Mouse (Mus musculus) embryonic fibroblast, embryonic 13.5 days (primary cell): ENCODE measurements around the gene Nup210l. TPM values are rescaled to one million over a fixed set of nuclear protein-coding genes. Genes with fewer than 3 reads are reported as not detected.

Experiments
- H3K27ac ChIP-seq: 2 replicates; pipeline ENCODE4 v1.5.1; 2012; ENCODE audit warnings: low read length, control low read depth, inconsistent platforms; ENCODE audit not compliant: insufficient read depth
- H3K4me1 ChIP-seq: 2 replicates; pipeline ENCODE4 v1.6.1; 2011; ENCODE audit warnings: low read length; ENCODE audit not compliant: control insufficient read depth, insufficient read depth
- H3K4me3 ChIP-seq: 2 replicates; pipeline ENCODE4 v1.5.1; 2011; ENCODE audit warnings: mild to moderate bottlenecking, control low read depth, low read length; ENCODE audit not compliant: insufficient read depth
- CTCF ChIP-seq: IDR thresholded peaks from 2 replicates; pipeline ENCODE4 v1.5.1; 2011; ENCODE audit warnings: mild to moderate bottlenecking, control low read depth, low read length, moderate library complexity, borderline replicate concordance; ENCODE audit not compliant: insufficient read depth
- POLR2A ChIP-seq: IDR thresholded peaks from 2 replicates; pipeline ENCODE4 v1.6.1; 2011; ENCODE audit warnings: low read depth, mild to moderate bottlenecking, control low read depth, low read length, moderate library complexity
- polyA plus RNA-seq: library from polyadenylated mRNA; stranded (reverse); fragments of >200 nt; gene quantifications from 2 replicates; pipeline ENCODE4 v1.2.4, GENCODE M21; 2011; ENCODE audit warnings: low read depth; ENCODE audit not compliant: missing spikeins, insufficient read length

Nup210l gene
- polyA plus RNA-seq, 1 experiment: 0.86 TPM

DNA sequence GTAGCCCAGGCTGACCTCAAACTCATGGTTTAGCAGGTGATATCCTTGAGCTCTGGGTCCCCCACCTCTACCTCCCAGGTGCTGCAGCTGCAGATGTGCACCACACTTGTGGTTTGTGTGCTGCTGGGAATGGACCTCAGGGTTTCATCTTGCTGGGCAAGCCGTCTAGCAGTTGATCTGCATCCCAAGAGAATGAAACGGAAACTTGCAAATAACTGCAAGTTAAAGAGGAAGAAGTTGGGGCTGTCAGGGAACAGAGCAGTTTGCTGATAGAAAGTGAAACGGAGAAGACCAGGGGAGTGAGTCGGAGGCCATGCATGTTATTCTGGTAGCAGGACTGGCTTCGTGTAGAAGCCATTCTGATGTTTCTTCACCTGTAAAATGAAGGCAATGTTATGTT, 21.8 kb downstream of the Nup210l start:
- Histone ChIP-seq H3K27ac (no peak overlapping the region), H3K4me1 (no peaks in the 10 kb centered on the region), H3K4me3 (no peak overlapping the region)
- TF ChIP-seq POLR2A (no peak), CTCF (no peak)

DNA sequence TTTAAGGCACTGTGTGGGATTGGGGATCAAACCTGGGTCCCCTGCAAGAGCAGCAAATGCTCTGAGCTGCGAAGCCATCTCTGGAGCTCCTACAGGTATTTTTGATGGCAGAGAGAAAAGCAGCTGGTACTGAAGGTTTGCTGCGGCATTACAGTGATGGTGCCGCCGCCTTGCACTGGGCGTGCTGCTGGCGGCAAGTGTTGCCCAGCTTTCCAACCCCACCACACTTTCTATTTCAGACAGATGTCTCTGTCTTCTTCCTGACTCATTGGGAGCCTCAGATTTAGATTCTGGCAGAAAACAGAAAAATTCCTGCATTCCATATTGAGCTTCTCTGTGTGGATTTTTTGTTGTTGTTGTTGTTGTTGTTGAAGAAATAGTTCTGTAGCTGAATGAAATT, 23.9 kb downstream of the Nup210l start:
- TF ChIP-seq CTCF: no peak
- TF ChIP-seq POLR2A: no peak
- H3K4me3 ChIP-seq: no peak overlapping the region
- no peaks in the 10 kb centered on the region for H3K4me1 ChIP-seq
- H3K27ac ChIP-seq: no peak overlapping the region

DNA sequence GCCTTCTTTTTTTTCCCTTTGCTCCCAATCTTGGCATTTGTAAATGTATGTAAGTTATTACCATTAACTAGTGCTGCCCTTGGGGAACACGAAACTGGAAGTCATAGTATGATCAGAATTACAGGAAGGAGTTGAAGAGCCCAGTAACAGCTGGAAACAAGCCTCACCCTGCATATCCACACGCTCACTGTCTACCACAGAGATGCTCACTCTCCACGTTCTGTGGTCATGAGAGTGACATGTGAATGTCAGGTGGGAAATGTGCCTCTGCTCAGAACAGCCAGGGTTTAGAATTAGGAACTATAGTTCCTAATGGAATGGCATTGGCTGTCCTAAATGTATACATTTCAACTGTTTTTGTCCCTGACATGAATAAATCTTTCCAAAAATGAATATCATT, 28.8 kb downstream of the Nup210l start:
- Histone ChIP-seq H3K27ac (no peak overlapping the region), H3K4me1 (no peaks in the 10 kb centered on the region), H3K4me3 (no peak overlapping the region)
- no peak for TF ChIP-seq POLR2A
- TF ChIP-seq CTCF: no peak

DNA sequence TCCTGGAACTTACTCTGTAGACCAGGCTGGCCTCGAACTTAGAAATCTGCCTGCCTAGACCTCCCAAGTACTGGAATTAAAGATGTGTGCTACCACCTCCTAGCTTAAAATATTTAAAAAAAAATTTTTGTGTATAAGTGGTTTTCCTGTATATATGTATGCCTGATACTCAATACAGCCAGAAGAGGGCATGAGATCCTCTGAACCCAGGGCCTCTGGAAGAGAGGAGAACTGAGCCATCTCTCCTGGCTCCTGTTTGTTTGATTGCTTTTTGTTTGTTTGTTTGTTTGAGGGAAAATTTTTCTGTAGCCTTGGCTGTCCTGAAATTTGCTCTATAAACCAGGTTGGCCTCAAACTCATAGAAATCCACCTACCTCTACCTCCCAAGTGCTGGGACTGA, 29.4 kb downstream of the Nup210l start:
- TF ChIP-seq CTCF (no peak), POLR2A (no peak)
- no peak overlapping the region for H3K4me3 ChIP-seq
- H3K4me1 ChIP-seq: no peaks in the 10 kb centered on the region
- no peak overlapping the region for H3K27ac ChIP-seq

DNA sequence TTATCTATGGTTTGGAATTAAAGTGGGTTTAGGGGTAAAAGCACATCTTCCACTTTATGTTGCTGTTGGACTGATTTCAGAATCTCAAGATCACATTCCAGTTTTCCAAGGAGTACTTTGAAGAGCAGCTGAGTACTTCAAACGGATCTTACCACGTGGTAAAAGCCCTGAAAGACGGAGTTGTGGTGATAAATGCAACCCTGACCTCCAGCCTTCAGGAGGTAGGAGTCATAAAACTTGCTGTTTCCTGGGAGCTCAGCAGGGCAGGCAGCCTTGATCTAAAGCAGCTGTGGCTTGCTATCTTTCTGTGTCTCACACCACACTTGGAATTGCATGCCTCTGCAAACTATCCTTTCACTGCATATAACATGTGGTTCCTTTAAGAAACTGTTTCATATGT, 30.6 kb downstream of the Nup210l start:
- H3K4me1 ChIP-seq: no peaks in the 10 kb centered on the region
- H3K4me3 ChIP-seq: no peak overlapping the region
- no peak for TF ChIP-seq CTCF
- TF ChIP-seq POLR2A: no peak
- H3K27ac ChIP-seq: no peak overlapping the region

DNA sequence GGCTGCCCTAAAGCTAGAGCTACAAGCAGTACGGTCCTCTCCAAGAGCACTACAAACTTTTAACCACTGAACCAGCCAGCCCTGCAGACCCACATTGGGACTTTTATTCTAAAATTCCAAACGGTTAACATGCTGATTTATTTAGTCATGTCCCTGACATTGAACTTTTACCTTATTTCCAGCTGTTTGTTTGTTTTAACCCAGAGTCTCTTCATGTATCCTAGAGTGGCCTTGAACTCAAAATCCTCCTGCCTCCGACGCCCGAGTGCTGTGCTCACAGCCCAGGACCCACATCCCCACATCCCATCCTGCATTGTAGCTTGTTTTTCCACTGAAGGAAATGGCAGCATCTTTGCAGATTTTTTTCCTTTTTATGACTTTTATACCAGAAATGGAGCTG, 31.1 kb downstream of the Nup210l start:
- H3K27ac ChIP-seq: no peak overlapping the region
- no peak for TF ChIP-seq CTCF
- TF ChIP-seq POLR2A: no peak
- H3K4me1 ChIP-seq: no peaks in the 10 kb centered on the region
- H3K4me3 ChIP-seq: no peak overlapping the region

DNA sequence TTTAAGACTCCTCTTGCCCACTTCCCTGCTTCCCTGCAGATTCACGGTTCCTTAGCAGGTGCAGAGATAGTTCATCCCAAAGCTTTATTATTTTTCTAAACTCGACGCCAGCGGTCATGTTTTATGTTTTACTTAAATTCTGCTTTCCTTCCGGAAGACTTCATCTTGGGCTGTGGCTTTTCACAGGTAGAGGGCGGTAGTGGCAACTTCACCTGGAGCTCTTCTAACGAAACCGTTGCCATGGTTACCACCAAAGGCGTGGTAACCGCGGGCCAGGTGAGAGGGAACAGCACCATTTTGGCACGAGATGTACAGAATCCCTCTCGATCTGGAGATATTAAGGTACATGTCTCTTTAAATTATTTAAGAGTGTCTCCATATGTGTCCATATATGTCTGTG, 32.7 kb downstream of the Nup210l start:
- no peak overlapping the region for H3K27ac ChIP-seq
- no peak for TF ChIP-seq POLR2A
- no peak for TF ChIP-seq CTCF
- H3K4me3 ChIP-seq: no peak overlapping the region
- H3K4me1 ChIP-seq: no peaks in the 10 kb centered on the region

DNA sequence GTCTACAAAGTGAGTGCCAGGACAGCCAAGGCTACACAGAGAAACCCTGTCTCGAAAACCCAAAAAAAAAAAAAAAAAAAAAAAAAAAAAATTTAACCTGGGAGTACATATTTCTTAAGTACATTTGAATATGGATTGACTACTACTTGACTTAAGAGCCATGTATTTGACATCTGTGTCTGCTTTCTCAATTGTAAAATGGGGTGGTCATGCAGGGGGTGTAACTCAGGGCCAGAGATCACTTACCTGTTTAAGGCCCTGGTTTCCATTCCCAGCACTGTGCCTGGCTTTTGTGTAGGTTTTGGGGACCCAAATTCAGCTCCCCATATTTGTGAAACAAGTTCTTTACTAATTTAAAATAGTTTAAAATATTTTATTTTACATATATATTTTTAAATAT, 33.7 kb downstream of the Nup210l start:
- TF ChIP-seq CTCF (no peak), POLR2A (no peak)
- H3K4me3 ChIP-seq: no peak overlapping the region
- no peaks in the 10 kb centered on the region for H3K4me1 ChIP-seq
- no peak overlapping the region for H3K27ac ChIP-seq

DNA sequence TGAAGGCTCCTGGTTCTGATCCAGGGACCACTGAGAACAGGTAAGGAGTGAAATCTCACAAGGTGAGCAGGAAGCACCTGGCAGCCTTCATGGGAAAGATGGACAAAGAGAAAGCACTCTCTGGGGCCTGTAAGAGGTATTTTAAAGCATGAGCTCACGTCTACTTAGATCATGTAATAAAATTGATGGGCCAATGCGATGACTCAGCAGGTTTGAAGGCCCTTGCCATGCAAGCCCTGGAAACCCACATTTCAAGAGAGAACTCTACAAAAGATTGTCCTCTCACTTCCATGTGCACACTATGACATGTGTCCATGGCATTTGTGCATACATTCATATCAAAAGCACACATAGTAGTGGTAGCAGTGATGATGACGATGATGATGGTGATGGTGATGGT, 36.0 kb downstream of the Nup210l start:
- TF ChIP-seq CTCF: no peak
- no peak for TF ChIP-seq POLR2A
- Histone ChIP-seq H3K4me3 (no peak overlapping the region), H3K27ac (no peak overlapping the region), H3K4me1 (no peaks in the 10 kb centered on the region)

DNA sequence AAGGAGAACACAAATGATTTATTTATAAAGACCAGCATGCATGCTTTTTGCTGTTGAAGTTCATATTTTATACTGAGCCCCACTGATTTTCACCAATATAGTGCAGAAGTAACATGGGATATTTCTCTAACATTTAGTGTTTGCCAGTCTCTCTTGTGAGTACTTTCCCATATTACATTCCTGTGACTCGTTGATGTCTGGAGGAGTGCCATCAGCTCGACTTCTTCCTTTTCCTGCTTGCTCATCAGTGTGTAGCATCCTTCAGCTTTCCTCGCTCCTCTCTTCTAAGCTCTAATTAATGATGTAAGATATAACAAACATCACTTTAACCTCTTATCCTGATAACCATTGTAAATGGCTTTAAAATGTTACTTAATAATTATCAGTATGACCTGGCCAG, 41.5 kb downstream of the Nup210l start:
- TF ChIP-seq CTCF: no peak
- no peak for TF ChIP-seq POLR2A
- no peak overlapping the region for H3K4me3 ChIP-seq

DNA sequence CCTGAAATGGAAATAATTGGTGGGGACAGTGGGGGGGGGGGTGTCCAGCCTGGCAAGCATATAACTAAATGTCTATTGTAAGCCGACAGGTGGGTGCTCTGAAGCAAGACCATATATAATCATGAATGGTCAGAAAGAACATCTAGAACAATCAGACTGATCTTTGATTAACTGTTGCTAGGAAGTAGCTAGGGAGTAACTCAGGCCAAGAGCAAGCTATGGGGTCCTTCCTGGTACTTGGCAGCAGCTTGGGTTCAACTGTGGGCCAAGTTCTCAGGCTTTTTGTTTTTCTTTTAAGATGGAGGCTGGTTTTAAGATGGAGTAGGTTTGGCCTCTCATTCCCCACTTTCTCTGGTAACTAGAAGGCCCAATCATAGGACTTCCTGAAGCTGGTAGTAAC, 42.7 kb downstream of the Nup210l start:
- no peak overlapping the region for H3K27ac ChIP-seq
- no peaks in the 10 kb centered on the region for H3K4me1 ChIP-seq
- H3K4me3 ChIP-seq: no peak overlapping the region
- no peak for TF ChIP-seq CTCF
- TF ChIP-seq POLR2A: no peak

More for the DNA sequence above, 41.5 kb downstream of the Nup210l start:
- no peaks in the 10 kb centered on the region for H3K4me1 ChIP-seq
- no peak overlapping the region for H3K27ac ChIP-seq
